ENCODE assay signal across 8 mouse cellular contexts in genomic region chrX:42149557-42150345, GRCm38 (mm10). TPM values are rescaled to one million over a fixed set of nuclear protein-coding genes. Genes with fewer than 3 reads are reported as not detected.
A peak's percentile ranks its signal among the peaks of the same experiment; 100 is the strongest.
DNase-seq lines count a peak whose midpoint lies in the region; ATAC-seq and TF ChIP-seq lines count a peak whose summit lies in the region.

No protein-coding gene starts in this region.

- no peaks in the 10 kb centered on the region for H3K27me3 ChIP-seq in hindbrain, postnatal 0 days (ENCODE audit: insufficient read depth, low read length)
- H3K27me3 ChIP-seq in midbrain, embryonic 11.5 days (ENCODE audit: control insufficient read depth, insufficient read depth, low read length): no peaks in the 10 kb centered on the region

- no peaks in the 10 kb centered on the region for H3K4me1 ChIP-seq in hindbrain, postnatal 0 days (ENCODE audit: insufficient read depth, low read length)
- no peaks in the 10 kb centered on the region for H3K4me1 ChIP-seq in midbrain, embryonic 11.5 days (ENCODE audit: control insufficient read depth, insufficient read depth, low read length)

- peak overlapping the region; percentile 98 for H3K27ac ChIP-seq in gastrocnemius, adult 2 months
- H3K27ac ChIP-seq in hindbrain, postnatal 0 days: peak overlapping the region; percentile 99
- H3K27ac ChIP-seq in midbrain, embryonic 11.5 days (ENCODE audit: low read depth, low read length): peak overlapping the region; percentile 98

- H3K4me2 ChIP-seq in hindbrain, postnatal 0 days (ENCODE audit: low read depth, low read length): peak overlapping the region; percentile 50
- peak overlapping the region; percentile 45 for H3K4me2 ChIP-seq in midbrain, embryonic 11.5 days

- peak; percentile 65 for DNase-seq in T-cell, adult 2 months (ENCODE audit: low spot score)
- DNase-seq in cerebellum, postnatal 36 days: peak; percentile 42 to 62
- peak; percentile 83 for DNase-seq in gastrocnemius, adult 2 months
- DNase-seq in hindbrain, postnatal 0 days (ENCODE audit: low spot score): peak; percentile 66
- DNase-seq in left cerebral cortex, postnatal 25 days (ENCODE audit: low spot score in 2 of 2): peak; percentile 14 to 29
- DNase-seq in midbrain, embryonic 11.5 days (ENCODE audit: low spot score, missing footprints): peak; percentile 92
- DNase-seq in right cerebral cortex, postnatal 4 days: peak; percentile 60

- intact Hi-C loops in gastrocnemius, adult 2 months (cut with DNase I): loop anchor here (5.0 kb wide), 3 partner anchors 68 to 117 kb away; no protein-coding TSS in a partner anchor
- intact Hi-C loops in left cerebral cortex, postnatal 25 days (cut with DNase I): loop anchor here (1.0 to 5.0 kb wide), 2 partner anchors 81 to 117 kb away; no protein-coding TSS in a partner anchor

- H3K4me3 ChIP-seq in gastrocnemius, adult 2 months: peak overlapping the region; percentile 83
- peak overlapping the region; percentile 60 for H3K4me3 ChIP-seq in hindbrain, postnatal 0 days (ENCODE audit: low read length)
- H3K4me3 ChIP-seq in midbrain, embryonic 11.5 days (ENCODE audit: low read depth, low read length): peak overlapping the region; percentile 58

- no peaks in the 10 kb centered on the region for H3K36me3 ChIP-seq in hindbrain, postnatal 0 days (ENCODE audit: insufficient read depth, low read length)
- no peaks in the 10 kb centered on the region for H3K36me3 ChIP-seq in midbrain, embryonic 11.5 days (ENCODE audit: control insufficient read depth, insufficient read depth, low read length)

- H3K9me3 ChIP-seq in hindbrain, postnatal 0 days (ENCODE audit: low read length): no peaks in the 10 kb centered on the region
- no peaks in the 10 kb centered on the region for H3K9me3 ChIP-seq in midbrain, embryonic 11.5 days (ENCODE audit: control insufficient read depth, low read length)

- 21% methylated on average over 32 of the region's 71 CpGs for WGBS in hindbrain, postnatal 0 days
- WGBS in midbrain, embryonic 11.5 days: 27% methylated on average over 45 of the region's 71 CpGs

- H3K9ac ChIP-seq in hindbrain, postnatal 0 days (replicated peaks; ENCODE audit: low read length): peak overlapping the region; percentile 89
- peak overlapping the region; percentile 94 for H3K9ac ChIP-seq in midbrain, embryonic 11.5 days (ENCODE audit: low read length)

- peak; percentile 63 for ATAC-seq in hindbrain, postnatal 0 days
- ATAC-seq in midbrain, embryonic 11.5 days (ENCODE audit: low FRiP score): peak; percentile 31
- no peak for ATAC-seq in erythroid progenitor cell, adult 5-6 weeks (replicated peaks; ENCODE audit: low FRiP score, poor library complexity, severe bottlenecking)

- no peak for TF ChIP-seq CTCF in gastrocnemius, adult 2 months (IDR thresholded peaks at IDR 0.05)
- TF ChIP-seq CTCF in hindbrain, postnatal 0 days (IDR thresholded peaks at IDR 0.05; ENCODE audit: low read depth): no peak

RNA-seq across cellular contexts. Expression of gene Stag2, which starts 0.6 kb away (rescaled TPM):
- total RNA-seq in gastrocnemius, adult 2 months (2021): 10 to 100 TPM; 52.8 to 62.0 TPM
- 35.7 and 55.3 TPM in 2 replicates for total RNA-seq in hindbrain, postnatal 0 days (2014; rRNA removed)
- polyA plus RNA-seq in hindbrain, postnatal 0 days (2015; fragmentation: Nextera tagmentation; extraction: Ambion mirVana): 14.5 and 16.8 TPM in 2 replicates
- 10 to 100 TPM; 48.1 to 49.5 TPM for total RNA-seq in left cerebral cortex, postnatal 25 days (2021)
- polyA plus RNA-seq in midbrain, embryonic 11.5 days (2014; fragmentation: Nextera tagmentation; extraction: Ambion mirVana): 61.8 and 65.1 TPM in 2 replicates
- 96.9 and 107 TPM in 2 replicates for total RNA-seq in erythroid progenitor cell, adult 5-6 weeks (2015; ENCODE audit: low replicate concordance)
- 291 and 320 TPM in 2 replicates for total RNA-seq in erythroid progenitor cell, adult 5-6 weeks (2017; ENCODE audit: low replicate concordance)

Comparison
In these comparisons a context has a peak if more than half of its experiments do, and no peak if none do; other contexts are left out.
1. DNase-seq: peak in every context shown above with its lines; median percentile 92 in midbrain, embryonic 11.5 days; 83 in gastrocnemius, adult 2 months; 66 in hindbrain, postnatal 0 days; 65 in T-cell, adult 2 months; 60 in right cerebral cortex, postnatal 4 days; 52 in cerebellum, postnatal 36 days; 22 in left cerebral cortex, postnatal 25 days.